ENCODE assay signal across 10 mouse cellular contexts in genomic region chr8:11775889-11776288, GRCm38 (mm10). TPM values are rescaled to one million over a fixed set of nuclear protein-coding genes. Genes with fewer than 3 reads are reported as not detected.
DNase-seq lines count a peak whose midpoint lies in the region; ATAC-seq and TF ChIP-seq lines count a peak whose summit lies in the region.
"Had no signal": no experiment of that assay in that cellular context is flagged by ENCODE, and none has a peak within 500 bp of the region (broad histone marks: within the 10 kb centered on the region; RNA-seq: fewer than 3 reads in every experiment).

No protein-coding gene starts in this region.

- H3K9ac ChIP-seq in heart, postnatal 0 days (replicated peaks; ENCODE audit: low read depth, low read length): no peak overlapping the region
- H3K9ac ChIP-seq in liver, postnatal 0 days (replicated peaks): no peak overlapping the region
- H3K9ac ChIP-seq in forebrain, embryonic 12.5 days: no peak overlapping the region
- H3K9ac ChIP-seq: hindbrain, embryonic 14.5 days had no signal

- no peak overlapping the region for H3K4me2 ChIP-seq in heart, postnatal 0 days (ENCODE audit: low read depth, low read length)
- no peak overlapping the region for H3K4me2 ChIP-seq in liver, postnatal 0 days (ENCODE audit: low read depth, low read length)
- no peak overlapping the region for H3K4me2 ChIP-seq in forebrain, embryonic 12.5 days
- H3K4me2 ChIP-seq: hindbrain, embryonic 14.5 days had no signal

- 22% methylated on average over 7 of the region's 7 CpGs for WGBS in heart, postnatal 0 days
- WGBS in liver, postnatal 0 days (ENCODE audit: insufficient replicate concordance): 14% methylated on average over 7 of the region's 7 CpGs
- 83% methylated on average over 7 of the region's 7 CpGs for WGBS in forebrain, embryonic 12.5 days

- peak overlapping the region; percentile 72 for H3K27ac ChIP-seq in heart, postnatal 0 days (ENCODE audit: low read depth)
- no peak overlapping the region for H3K27ac ChIP-seq in liver, postnatal 0 days (ENCODE audit: low read depth)
- H3K27ac ChIP-seq in forebrain, embryonic 12.5 days: no peak overlapping the region
- H3K27ac ChIP-seq: hindbrain, embryonic 14.5 days had no signal

- H3K4me3 ChIP-seq in heart, postnatal 0 days (ENCODE audit: low read depth, low read length): no peak overlapping the region
- no peak overlapping the region for H3K4me3 ChIP-seq in liver, postnatal 0 days (ENCODE audit: low read depth, low read length)
- no peak overlapping the region for H3K4me3 ChIP-seq in forebrain, embryonic 12.5 days (replicated peaks)

- peak; percentile 32 for DNase-seq in kidney, adult 11 months
- DNase-seq in kidney, postnatal 10 days: no peak
- peak; percentile 26 for DNase-seq in adrenal gland, postnatal 10 days
- no peak for DNase-seq in heart, postnatal 0 days (ENCODE audit: low spot score)
- peak; percentile 34 for DNase-seq in liver, postnatal 0 days
- DNase-seq: left cerebral cortex, postnatal 4 days had no signal

- peaks cover 60% of the 10 kb centered on the region for H3K4me1 ChIP-seq in heart, postnatal 0 days (ENCODE audit: control insufficient read depth, insufficient read depth)
- peaks cover 38% of the 10 kb centered on the region for H3K4me1 ChIP-seq in liver, postnatal 0 days (ENCODE audit: insufficient read depth)
- H3K4me1 ChIP-seq in forebrain, embryonic 12.5 days: peaks cover 38% of the 10 kb centered on the region

- H3K36me3 ChIP-seq in heart, postnatal 0 days (replicated peaks; ENCODE audit: control insufficient read depth, insufficient read depth, low read length): no peaks in the 10 kb centered on the region
- H3K36me3 ChIP-seq in liver, postnatal 0 days (replicated peaks; ENCODE audit: insufficient read depth, low read length): no peaks in the 10 kb centered on the region; the same call in 1 of the 2 replicates
- peaks cover 3% of the 10 kb centered on the region for H3K36me3 ChIP-seq in forebrain, embryonic 12.5 days (replicated peaks)

- no peak for TF ChIP-seq EP300 in heart, postnatal 0 days (IDR thresholded peaks at IDR 0.05; ENCODE audit: low read depth)
- no peak for TF ChIP-seq EP300 in liver, postnatal 0 days (IDR thresholded peaks at IDR 0.05; ENCODE audit: low read depth)

- TF ChIP-seq CTCF in heart, postnatal 0 days (IDR thresholded peaks at IDR 0.05; ENCODE audit: low read depth): no peak
- TF ChIP-seq CTCF in liver, postnatal 0 days (IDR thresholded peaks at IDR 0.05; ENCODE audit: low read depth): no peak

- H3K9me3 ChIP-seq in heart, postnatal 0 days (replicated peaks; ENCODE audit: control insufficient read depth, low read length): no peaks in the 10 kb centered on the region
- no peaks in the 10 kb centered on the region for H3K9me3 ChIP-seq in liver, postnatal 0 days (ENCODE audit: low read length)
- no peaks in the 10 kb centered on the region for H3K9me3 ChIP-seq in forebrain, embryonic 12.5 days

- peak; percentile 16; the same call in 1 of the 2 replicates for ATAC-seq in heart, postnatal 0 days (ENCODE audit: insufficient read depth, low read depth)
- peak; percentile 53 for ATAC-seq in liver, postnatal 0 days
- no peak for ATAC-seq in frontal cortex, adult (ENCODE audit: low TSS enrichment)
- no peak for ATAC-seq in forebrain, embryonic 12.5 days (ENCODE audit: low FRiP score)
- ATAC-seq: Patski had no signal

- H3K27me3 ChIP-seq in heart, postnatal 0 days (ENCODE audit: control insufficient read depth, insufficient read depth, low read length): no peaks in the 10 kb centered on the region
- no peaks in the 10 kb centered on the region for H3K27me3 ChIP-seq in liver, postnatal 0 days (ENCODE audit: insufficient read depth, low read length)
- no peaks in the 10 kb centered on the region for H3K27me3 ChIP-seq in forebrain, embryonic 12.5 days
- H3K27me3 ChIP-seq: Patski had no signal

RNA-seq across cellular contexts. Expression of gene Arhgef7, which starts 48.4 kb away (rescaled TPM):
- 10 to 100 TPM; 53.1 to 70.4 TPM for total RNA-seq in adrenal gland, postnatal 10 days (2021)
- total RNA-seq in heart, postnatal 0 days (2014; rRNA removed; ENCODE audit: low replicate concordance): 77.1 TPM in 2 replicates
- polyA plus RNA-seq in heart, postnatal 0 days (2015; fragmentation: Nextera tagmentation; extraction: Ambion mirVana): 43.7 and 49.2 TPM in 2 replicates
- polyA plus RNA-seq in liver, postnatal 0 days (2015; fragmentation: Nextera tagmentation; extraction: Ambion mirVana): 7.6 and 9.2 TPM in 2 replicates
- polyA plus RNA-seq in forebrain, embryonic 12.5 days (2016; fragmentation: Nextera tagmentation; extraction: Ambion mirVana): 78.8 and 82.1 TPM in 2 replicates

Comparison
In these comparisons a context has a peak if more than half of its experiments do, and no peak if none do; other contexts are left out.
1. DNase-seq: peak in kidney, adult 11 months (single experiment), adrenal gland, postnatal 10 days (single experiment) and liver, postnatal 0 days (single experiment); none in kidney, postnatal 10 days (single experiment) and heart, postnatal 0 days (single experiment).
2. ATAC-seq: peak in heart, postnatal 0 days (single experiment) and liver, postnatal 0 days (single experiment); none in frontal cortex, adult (single experiment) and forebrain, embryonic 12.5 days (single experiment).